Mouse (Mus musculus): Measurements from ENCODE around the gene Gm21173. TPM values are rescaled to one million over a fixed set of nuclear protein-coding genes. Genes with fewer than 3 reads are reported as not detected.
"Not testable (repeated sequence)": the region's sequence is repeated elsewhere in the genome, so short reads cannot be mapped to it uniquely, and the experiment has no call there.

The Gm21173 gene
- not detected for total RNA-seq (2021)
- long read RNA-seq, experiment 1: 0 reads
- long read RNA-seq, experiment 2: 0 reads

- DNase-seq: not testable (repeated sequence)
Observed at GRCm38 (mm10) chrY:76761300-76761699, at the start of gene Gm21173. Gene Gm21173, plus strand, starts transcription at chrY:76761600.

Data from adrenal gland, postnatal 36 days (tissue).